Mouse (Mus musculus) spleen, adult 18-20 months (tissue): ENCODE measurements around the gene Arhgef25.
"Not testable (repeated sequence)": the region's sequence is repeated elsewhere in the genome, so short reads cannot be mapped to it uniquely, and the experiment has no call there.

Source experiments
- DNase-seq, 2 experiments: peaks; one replicate each; pipeline ENCODE4 v3.0.0; 2022; ENCODE audit warnings: mixed read lengths in 2 of 2

Arhgef25 gene

DNA sequence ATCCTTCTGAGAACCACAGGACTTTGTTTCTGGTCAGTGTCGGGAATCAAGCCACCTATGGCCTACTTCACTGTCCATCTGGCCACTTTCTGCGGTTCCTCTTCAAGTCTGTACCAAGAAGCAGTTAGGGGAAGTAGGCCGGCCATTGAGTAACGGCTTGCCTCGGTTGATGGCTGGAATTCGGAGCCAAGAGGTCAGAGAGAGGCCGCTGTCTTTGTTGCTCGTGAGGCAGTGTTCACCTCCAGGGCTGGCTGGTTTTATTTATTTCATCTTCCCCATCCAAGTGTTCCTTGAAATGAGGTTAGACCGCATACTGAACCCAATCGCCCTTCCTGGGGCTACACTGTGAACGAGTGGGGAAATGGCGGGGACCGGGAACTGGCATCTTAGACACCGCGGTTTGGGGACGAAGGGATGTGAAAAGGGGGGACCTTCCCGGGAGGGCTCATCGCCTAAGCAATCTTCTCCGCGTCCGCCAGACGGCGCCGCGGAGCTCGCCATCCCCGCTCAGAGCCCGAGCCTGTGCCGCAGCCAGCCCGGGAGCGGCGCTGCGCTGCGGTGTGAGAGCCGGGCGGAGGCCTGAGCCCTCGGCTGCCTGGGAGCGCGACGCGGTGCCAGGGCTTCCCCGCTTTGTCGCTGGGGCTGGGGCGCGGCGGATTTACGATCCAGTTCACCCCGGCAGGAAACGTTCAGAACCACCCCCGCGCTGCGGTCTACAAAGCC is 25.1 kb downstream of the Arhgef25 start, which contains the start of gene B4galnt1:
TSS of gene B4galnt1 (plus strand) at position 595 of the 723 bp plus-strand sequence.
- DNase-seq: peak; percentile 88 to 89

DNA sequence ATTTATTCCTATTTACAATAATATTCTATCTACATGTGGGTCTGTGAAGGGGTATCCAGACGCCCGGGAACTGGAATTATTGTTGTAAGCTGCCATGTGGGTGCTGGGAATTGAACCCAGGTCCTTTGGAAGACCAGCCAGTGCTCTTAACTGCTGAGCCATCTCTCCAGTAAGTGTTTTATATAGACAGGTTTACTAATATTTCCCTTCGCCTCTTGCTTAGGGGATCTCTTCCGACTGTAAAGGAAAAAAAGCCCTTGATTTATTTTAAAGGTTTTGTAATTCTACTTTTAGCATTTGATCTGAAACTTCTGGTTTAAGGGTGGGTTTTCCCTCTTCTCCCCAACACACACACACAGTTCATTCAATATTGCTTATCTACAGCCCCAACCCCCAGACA is 25.7 kb downstream of the Arhgef25 start:
- DNase-seq: no peak

DNA sequence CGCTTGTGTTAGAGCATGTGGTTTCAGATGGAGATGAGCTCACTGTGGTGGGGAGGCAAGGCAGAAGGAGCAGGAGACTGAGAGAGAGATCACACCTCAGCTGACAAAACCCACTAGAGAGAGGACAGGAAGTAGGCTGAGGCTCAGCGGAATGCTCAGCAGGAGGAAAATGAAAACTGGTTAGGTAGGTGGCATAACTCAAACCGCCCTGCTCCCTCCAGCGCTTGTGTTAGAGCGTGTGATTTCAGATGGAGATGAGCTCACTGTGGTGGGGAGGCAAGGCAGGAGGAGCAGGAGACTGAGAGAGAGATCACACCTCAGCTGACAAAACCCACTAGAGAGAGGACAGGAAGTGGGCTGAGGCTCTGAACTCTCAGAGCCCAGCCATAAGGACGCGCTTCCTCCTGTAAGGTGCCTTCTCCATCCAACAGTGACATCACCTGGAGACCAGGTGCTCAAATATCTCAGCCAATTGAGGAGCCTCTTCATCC is 27.1 kb downstream of the Arhgef25 start:
- DNase-seq: peak in 1 of 2 experiments; percentile 30

DNA sequence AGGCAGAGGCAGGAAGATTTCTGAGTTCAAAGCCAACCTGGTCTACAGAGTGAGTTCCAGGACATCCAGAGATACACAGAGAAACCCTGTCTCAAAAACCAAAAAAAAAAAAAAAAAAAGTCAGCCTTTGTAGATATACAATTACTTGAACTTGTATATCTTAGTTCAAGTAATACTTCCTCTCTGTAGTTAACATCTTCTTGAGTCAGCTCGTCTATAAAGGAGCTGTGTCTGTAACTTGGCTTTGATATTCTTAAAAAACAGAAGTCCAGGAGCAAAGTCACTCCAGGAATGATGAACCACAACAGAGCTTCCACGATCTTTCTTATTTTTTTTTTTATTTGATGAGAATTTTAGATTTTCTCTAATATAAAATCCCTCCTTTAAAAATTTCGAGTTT is 29.2 kb downstream of the Arhgef25 start:
- DNase-seq: no peak

DNA sequence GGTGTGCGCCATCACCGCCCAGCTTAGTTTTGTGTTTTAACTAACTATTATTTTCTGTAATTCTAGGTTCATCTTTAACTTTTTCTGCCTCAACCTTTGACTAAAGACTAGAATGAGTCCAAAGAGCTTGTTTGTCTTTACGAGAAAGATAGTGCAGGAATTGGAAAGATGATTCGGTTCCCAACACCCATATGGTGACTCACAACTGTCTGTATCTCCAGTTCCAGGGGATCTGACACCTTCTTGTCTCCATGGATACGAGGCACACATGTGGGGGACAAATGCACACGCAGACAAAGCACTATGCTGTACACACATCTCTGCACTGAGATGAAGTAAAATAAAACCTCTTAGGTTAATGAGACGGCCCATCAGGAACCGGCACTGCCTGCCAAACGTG is 29.8 kb downstream of the Arhgef25 start:
- no peak for DNase-seq

DNA sequence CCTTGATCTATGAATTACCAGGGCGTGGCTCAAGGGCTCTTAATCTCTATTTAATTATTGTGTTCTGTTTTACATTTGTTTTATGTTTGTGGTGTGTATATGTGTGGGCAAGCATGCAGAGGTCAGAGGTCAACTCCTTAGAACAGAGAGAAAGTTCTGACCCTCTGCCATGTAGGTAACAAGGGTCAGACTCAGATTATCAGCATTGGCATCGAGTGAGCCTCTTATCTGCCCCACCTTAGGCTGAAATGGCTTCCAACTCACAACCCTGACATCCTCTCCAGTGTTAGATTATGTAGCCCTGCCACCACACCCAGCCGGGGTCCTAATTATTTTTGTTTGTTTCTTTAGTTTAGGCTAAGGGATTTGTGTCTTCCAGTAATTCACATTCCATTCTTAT is 31.4 kb downstream of the Arhgef25 start:
- DNase-seq: no peak

DNA sequence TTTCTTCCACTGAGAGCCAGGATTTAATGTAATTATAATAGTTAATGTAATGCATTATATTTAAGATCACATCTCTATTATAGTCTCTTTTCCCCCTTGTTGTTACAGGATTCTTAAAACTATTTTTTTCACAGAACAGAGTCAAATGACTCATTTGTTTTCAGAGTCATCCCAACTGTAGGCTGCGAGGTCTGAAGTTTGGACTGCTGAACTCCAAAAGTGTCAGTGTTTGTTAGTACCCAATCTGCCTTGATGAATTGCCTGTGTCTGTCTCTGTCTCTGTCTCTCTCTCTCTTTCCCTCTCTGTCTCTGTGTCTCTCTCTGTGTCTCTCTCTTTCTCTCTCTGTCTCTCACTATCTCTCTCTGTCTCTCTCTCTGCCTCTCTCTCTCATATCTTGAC is 33.4 kb downstream of the Arhgef25 start:
- no peak for DNase-seq

DNA sequence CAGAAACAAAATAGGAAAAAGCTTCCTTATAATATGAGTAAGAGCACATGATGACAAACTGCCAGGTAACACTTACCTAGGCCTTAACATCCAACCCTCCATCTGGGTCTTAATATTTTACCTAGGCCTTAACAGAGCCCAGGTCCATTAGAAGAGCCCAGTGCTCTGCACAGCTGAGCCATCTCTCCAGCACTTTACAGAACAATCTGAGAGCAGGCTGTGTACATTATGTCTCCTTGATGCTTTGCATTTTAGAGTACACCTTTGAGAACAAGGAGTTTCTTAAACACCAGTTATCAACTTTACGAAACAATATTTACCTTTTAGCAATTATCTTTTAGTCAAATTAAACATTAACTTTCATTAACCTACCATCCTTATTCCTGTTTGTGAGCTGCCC is 33.8 kb downstream of the Arhgef25 start:
- no peak for DNase-seq

DNA sequence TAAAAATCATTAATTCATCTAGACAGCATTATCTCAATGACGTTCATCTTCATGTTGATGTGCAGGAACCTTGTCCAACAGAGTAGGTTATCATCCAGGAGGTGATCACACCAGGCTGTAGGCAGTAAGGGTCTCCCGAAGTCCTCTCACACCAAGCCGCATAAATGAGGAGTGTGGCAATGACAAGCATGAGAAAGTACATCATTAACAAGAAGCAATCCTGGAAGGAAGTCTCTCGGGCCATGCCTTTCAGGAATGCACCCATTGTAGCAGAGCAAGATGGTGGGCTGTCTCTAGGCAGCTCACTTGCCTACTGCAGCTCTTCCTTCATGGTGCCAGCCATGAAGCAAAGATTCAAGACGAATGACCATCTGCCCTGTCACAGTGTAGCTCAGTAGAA is 35.2 kb downstream of the Arhgef25 start:
- DNase-seq: no peak

DNA sequence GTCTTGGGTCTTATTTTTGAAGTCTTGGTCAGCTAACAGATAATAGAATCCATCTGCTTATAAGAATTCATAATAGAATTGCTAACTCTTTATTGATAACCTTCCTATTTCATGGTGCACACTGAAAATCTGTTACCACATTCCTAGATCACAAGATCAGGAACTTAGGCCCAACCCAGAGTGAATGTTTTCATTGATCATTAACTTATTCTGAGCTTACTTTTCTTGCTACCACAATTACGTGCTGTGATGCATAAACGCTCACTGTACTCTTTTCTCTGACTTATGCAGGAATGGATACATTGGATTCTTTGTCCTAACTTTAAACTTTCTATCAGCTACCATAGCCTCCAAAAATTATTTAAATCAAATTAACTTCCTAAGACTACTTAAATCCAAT is 35.6 kb downstream of the Arhgef25 start:
- no peak for DNase-seq

DNA sequence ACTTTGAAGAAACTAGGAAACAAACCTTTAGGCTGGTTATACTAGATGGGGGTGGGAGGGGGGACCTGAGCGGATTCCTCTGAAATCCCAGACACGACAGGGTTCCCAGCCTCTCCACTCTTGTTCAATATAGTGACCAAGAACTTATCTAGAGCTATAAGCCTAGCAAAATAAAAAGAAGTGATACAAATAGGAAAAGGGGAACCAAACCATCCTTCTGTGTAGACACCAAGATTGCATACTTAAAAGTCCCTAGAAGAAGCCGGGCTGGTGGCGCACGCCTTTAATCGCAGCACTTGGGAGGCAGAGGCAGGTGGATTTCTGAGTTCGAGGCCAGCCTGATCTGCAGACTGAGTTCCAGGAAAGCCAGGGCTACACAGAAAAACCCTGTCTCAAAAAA is 36.6 kb downstream of the Arhgef25 start:
- DNase-seq: no peak

DNA sequence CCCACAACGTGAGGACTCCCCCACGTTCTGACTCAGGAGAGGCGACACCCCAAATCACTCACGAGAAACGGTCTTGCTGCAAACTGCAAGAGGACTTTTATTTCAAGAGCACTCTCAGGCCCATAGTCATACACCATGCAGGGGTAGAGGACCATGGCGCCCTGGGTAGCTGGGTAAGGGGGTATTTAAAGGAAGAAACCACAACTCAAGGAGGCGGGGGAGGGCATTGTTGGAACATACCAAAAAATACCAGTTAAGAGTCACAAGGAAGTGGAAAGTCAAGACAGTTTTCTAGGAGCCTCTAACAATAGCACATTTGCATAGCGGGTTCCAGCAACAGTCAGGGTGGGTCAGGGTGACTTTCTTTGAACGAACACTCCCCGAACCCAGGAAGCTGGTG is 37.3 kb downstream of the Arhgef25 start:
- DNase-seq: not testable (repeated sequence)

DNA sequence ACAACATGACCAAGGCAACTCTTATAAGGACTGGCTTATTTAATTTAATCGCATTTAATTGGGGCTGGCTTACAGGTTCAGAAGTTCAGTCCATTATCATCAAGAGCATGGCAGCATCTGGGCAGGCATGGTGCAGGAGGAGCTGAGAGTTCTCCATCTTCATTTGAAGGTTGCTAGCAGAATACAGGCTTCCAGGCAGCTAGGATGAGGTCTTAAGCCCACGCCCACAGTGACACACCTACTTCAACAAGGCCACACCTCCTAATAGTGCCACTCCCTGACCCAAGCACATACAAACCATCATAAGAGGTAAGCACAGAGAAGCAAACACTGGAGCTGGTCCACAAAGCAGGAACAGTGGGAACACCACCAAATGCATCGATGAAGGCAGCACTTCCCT is 38.6 kb downstream of the Arhgef25 start:
- not testable (repeated sequence) for DNase-seq

DNA sequence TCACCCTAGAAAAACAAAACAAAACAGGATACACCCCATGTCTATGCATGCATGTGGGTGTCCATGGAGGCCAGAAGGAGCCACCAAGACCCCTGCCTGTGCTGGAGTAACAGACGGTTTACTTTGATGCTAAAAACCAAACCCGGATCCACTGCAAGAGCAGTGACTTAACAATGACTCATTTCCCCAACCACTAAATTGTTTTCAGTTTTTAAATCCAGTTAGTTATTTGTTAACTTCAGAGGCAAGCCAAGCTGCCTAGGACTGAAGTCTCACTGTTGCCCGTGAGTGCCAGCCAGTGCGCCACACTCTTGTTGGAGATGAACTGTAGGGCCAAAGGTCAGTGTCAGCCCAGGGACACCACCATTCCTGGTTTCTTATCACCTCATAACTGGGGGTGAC is 39.4 kb downstream of the Arhgef25 start:
- no peak for DNase-seq

DNA sequence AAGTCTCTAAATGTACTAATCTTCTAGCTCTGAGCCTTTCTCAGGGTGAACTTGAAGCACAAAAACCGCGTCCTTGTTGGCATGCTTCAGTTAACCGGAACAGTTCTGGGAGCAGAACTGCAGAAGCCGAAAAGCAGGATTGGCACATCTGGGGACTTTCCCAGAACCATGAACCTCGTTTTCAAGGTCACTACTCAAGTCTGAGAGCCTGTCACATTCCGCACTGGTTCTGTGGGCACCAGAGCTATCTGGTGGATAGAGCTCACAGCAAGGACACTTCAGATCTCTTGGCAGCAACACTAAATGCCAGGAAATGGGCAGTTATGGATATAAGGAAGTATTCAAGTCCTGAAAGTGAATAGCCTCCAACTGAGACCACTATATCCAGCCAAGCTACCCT is 42.7 kb downstream of the Arhgef25 start:
- DNase-seq: no peak

DNA sequence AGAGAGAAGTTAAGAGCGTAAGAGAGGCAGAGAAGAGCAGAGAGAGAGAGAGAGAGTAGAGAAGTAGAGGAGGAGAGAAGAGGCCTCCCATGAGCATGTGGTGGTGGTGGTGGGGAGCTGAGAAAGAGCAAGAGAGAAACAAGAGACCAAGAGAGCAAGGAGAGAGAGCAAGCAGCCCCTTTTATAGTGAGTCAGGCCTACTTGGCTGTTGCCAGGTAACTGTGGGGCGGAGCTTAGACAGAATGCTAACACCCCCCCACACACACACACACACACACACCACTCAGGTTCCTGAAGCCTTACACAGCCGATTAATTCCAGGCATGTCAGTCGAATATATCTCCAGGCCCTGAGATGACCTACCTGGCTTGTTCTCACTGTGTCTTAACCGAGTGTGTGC is 44.6 kb downstream of the Arhgef25 start:
- DNase-seq: no peak

DNA sequence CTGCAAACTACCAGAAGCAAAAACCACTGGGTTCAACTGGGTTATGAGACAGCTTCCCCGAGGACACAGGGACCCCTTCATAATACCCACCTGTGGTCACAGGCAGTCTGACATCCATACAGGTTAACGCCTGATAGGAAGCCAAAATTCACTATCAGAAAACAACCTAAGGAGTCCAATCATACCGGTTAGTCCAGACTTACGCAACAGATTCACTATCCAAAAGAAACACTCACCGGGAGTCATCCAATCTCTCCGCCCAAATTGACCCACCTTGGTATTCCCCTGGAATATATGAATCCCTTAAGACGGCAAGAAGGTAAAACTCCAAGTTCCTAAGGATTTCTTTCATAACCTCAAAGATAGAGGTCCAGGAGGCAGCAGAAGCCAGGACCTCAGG is 45.3 kb downstream of the Arhgef25 start:
- no peak for DNase-seq

DNA sequence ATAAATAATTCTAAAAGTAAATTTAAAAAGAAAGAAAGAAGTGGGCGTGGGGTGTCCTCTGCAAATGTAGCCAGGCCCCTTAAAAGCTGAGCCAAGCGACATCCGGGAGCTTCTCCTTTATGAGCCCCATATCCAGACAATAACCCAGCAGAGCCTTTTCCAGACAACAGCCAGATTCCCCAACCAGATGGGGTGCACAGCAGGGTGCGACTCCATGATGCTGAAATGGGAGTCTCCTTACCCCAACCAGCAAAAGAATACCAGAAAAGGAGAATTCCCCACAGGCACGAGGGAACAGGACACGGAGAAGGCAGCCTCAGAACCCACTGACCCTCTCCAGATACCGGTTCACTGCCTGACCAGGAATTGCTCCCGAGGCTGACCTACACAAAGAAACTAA is 46.7 kb downstream of the Arhgef25 start:
- no peak for DNase-seq

DNA sequence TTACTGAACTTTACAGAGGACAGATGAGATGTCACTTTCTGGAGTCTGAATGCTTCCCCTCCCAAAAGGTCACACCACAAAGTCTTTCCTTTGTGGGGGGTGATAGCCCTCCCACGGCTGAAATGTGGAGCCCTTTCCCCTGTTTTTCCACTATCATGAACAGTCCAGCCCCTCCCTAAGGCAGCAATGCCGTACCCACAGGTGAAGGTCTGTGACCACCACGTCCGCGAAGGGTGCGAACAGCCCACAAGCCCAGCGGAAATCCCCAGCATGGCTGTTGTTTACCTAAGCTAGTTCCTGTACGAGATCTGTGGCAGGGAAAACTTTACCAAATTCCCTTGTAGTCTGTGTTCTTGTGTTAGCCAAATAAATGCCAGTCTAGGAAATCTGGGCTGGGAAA is 48.4 kb downstream of the Arhgef25 start:
- peak; percentile 54 to 61 for DNase-seq

DNA sequence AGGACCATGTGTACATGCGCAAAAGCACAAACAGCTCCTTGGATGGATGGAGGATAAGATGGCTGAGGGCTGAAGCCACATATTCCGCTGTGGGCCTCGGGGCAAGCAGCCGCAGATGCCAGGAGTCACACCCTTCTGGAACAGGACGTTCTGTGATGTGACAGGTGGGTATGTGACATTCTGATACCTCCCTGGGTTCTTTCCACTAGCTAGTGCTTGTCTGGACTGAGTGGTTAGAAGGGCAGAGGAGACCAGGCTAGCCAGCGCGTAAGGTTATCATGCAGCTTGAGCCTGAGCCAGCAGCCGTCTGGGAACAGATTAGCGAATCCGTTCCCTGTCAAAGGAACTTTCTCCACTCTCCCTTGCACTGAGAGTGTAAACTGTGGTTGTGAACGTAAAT is 48.9 kb downstream of the Arhgef25 start:
- DNase-seq: no peak

DNA sequence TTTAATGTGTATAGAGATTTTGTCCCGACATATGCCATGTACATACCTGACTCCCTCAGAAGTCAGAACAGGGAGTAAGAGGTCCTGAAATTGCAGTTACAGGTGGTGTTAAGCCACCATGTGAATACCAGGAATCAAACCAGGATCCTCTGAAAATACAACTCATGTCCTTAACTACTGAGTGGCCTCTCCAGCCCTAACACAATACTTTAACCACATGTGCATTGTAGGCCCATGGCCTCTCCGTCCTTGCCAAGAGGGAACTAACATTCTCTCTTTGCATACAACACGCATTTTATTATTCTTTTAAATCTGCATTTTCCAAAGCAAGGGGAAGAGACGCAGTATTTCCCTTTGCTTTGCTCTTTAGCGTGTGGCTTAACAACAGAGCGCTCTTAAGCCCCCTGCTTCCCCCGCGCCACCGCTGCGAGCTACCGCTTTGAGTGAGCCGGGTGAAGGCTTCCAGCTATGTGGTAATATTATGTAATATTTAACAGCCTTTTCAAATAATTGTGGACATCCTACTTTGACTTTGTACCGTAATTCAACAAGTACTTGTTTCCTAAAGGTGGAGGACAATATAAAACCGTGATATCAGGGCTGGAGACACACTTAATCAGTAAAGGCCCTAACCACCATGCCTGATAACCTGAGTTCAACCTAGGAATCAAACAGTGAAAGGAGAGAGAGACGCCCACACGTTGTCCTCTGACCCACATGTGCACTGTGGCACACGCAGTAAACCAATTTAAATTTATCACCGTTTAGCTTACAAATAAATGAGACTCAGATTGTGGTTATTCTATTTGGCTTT is 51.3 kb downstream of the Arhgef25 start:
- DNase-seq: no peak

DNA sequence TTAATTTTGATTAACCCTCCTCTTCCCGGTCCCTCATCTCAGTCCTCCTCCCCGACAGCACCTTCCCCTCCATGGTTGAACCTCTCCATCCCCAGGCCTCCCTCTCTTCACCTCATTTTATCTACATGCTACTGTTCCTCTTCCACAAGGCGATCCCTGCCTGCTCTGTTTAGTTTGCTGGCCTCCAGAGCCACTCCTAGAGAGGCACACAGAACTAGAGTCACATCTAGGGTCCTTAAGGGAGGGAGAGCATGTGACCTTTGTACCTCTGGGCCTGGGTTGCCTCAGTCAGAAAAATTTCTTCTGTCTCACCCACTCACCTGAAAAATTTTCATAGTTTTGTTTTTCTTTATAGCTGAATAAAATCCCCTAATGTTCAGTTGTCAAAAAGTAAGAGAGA is 52.0 kb downstream of the Arhgef25 start:
- DNase-seq: no peak

DNA sequence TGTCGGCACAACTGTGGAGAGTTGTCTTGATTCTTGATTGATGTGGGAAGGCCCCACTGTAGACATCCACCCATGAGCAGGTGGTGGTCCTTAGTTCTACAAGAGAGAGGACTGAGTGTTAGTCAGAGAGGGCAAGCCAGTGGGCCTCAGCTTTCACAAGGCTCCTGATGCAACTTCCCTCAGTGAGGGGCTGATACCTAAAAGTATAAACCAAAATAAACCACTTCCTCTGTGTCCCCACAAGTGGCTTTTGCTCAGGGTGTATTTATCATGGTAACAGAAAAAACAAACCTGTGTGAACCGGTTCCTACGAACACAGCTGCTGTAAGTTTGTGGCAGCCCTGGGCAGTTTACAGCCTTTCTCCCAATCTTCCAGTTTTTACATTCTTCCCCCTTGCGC is 53.4 kb downstream of the Arhgef25 start:
- DNase-seq: peak in 1 of 2 experiments; percentile 41
